Mouse (Mus musculus): ENCODE data around the gene Sh2d6.

DNA sequence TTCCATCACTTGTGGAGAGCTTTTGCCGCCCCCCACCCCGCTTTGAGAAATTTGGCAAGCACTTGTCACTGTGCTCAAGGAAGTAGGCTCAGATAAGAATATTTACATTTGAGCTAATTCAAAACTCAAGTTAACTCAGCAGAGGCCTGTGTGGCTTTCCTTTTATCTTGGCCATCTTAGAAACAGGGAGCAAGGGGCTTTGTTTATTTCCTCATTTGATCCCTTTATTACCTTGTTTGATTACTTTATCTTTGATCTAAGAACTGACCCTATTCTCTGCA is 41.1 kb downstream of the Sh2d6 start:
- TF ChIP-seq EP300 (IDR thresholded peaks at IDR 0.05; ENCODE audit: low read depth) (no peak), CTCF (IDR thresholded peaks at IDR 0.05; ENCODE audit: low read depth) (no peak)

All from liver, embryonic 14.5 days (tissue).